Mouse (Mus musculus) midbrain, embryonic 13.5 days (tissue): ENCODE data around the gene Chrd. TPM values are rescaled to one million over a fixed set of nuclear protein-coding genes. Genes with fewer than 3 reads are reported as not detected.

Experiments used
- ATAC-seq: fragments of 200-750 bp; cut with Nextera tagmentation; 2 replicates; pipeline ENCODE4 v1.8.0; 2017; ENCODE audit warnings: mild to moderate bottlenecking, moderate TSS enrichment, moderate library complexity
- H3K27ac ChIP-seq: fragments of 300-500 bp; sonication (generic); 2 replicates; pipeline ENCODE4 v1.5.1; 2015; ENCODE audit warnings: inconsistent platforms, mild to moderate bottlenecking, moderate library complexity
- H3K27me3 ChIP-seq: fragments of 300-500 bp; sonication (generic); 2 replicates; pipeline ENCODE4 v1.6.1; 2015; ENCODE audit warnings: mild to moderate bottlenecking, inconsistent platforms
- H3K36me3 ChIP-seq: fragments of 300-500 bp; sonication (generic); 2 replicates; pipeline ENCODE4 v1.6.1; 2015; ENCODE audit warnings: mild to moderate bottlenecking, inconsistent platforms
- H3K4me1 ChIP-seq: fragments of 300-500 bp; sonication (generic); replicated peaks from 2 replicates; pipeline ENCODE4 v1.6.1; 2015; ENCODE audit warnings: inconsistent platforms
- H3K4me2 ChIP-seq: fragments of 300-500 bp; sonication (generic); replicated peaks from 2 replicates; pipeline ENCODE4 v1.6.1; 2015; ENCODE audit warnings: moderate library complexity, mild to moderate bottlenecking, inconsistent platforms
- H3K4me3 ChIP-seq: fragments of 300-500 bp; sonication (generic); replicated peaks from 2 replicates; pipeline ENCODE4 v1.5.1; 2015; ENCODE audit warnings: mild to moderate bottlenecking, inconsistent platforms
- H3K9ac ChIP-seq: fragments of 300-500 bp; sonication (generic); replicated peaks from 2 replicates; pipeline ENCODE4 v1.6.1; 2015; ENCODE audit warnings: mild to moderate bottlenecking, inconsistent platforms
- H3K9me3 ChIP-seq: fragments of 300-500 bp; sonication (generic); 2 replicates; pipeline ENCODE4 v1.6.1; 2016; ENCODE audit warnings: mild to moderate bottlenecking, inconsistent platforms
- WGBS: fragments of 180-500 bp; shearing (Covaris S2); methylation state at CpG from one replicate; pipeline ENCODE4 v1.1.7; 2015; 5-methylcytosine and 5-hydroxymethylcytosine counted together
- polyA plus RNA-seq: library from polyadenylated mRNA; unstranded; fragments of >200 nt; fragmentation: Nextera tagmentation; extraction: Ambion mirVana; gene quantifications from 2 replicates; pipeline ENCODE4 v1.2.1, GENCODE M21; 2015

Gene Chrd
- 3.8 and 4.3 TPM in 2 replicates for polyA plus RNA-seq

GRCm38 (mm10) chr16:20732925-20733730, at the start of gene Chrd:
Gene Chrd (plus strand): TSS chr16:20733127.
- Histone ChIP-seq H3K4me3 (peak within 1 kb of the TSS; percentile 57), H3K9ac (peak within 1 kb of the TSS; percentile 84), H3K27me3 (peaks cover 29% of the 10 kb centered on the region), H3K36me3 (peaks cover 4% of the 10 kb centered on the region; the same call in 1 of the 2 replicates), H3K9me3 (no peaks in the 10 kb centered on the region), H3K4me1 (peaks cover 22% of the 10 kb centered on the region), H3K4me2 (peak within 1 kb of the TSS; percentile 78), H3K27ac (peak within 1 kb of the TSS; percentile 74)
- peak; percentile 77 for ATAC-seq
- under 1% methylated on average over 61 of the region's 70 CpGs for WGBS

GRCm38 (mm10) chr16:20690774-20691173, 42.2 kb upstream of the Chrd start:
- Histone ChIP-seq H3K27me3 (no peaks in the 10 kb centered on the region), H3K9me3 (no peaks in the 10 kb centered on the region), H3K9ac (no peak overlapping the region), H3K36me3 (peaks cover 66% of the 10 kb centered on the region), H3K27ac (no peak overlapping the region), H3K4me3 (no peak overlapping the region), H3K4me1 (peaks cover 35% of the 10 kb centered on the region), H3K4me2 (no peak overlapping the region)
- WGBS: 93% methylated on average over 3 of the region's 3 CpGs
- ATAC-seq: no peak

- no peak for ATAC-seq
- Histone ChIP-seq H3K4me3 (no peak overlapping the region), H3K36me3 (peaks cover 57% of the 10 kb centered on the region), H3K4me2 (no peak overlapping the region), H3K27me3 (no peaks in the 10 kb centered on the region), H3K9ac (no peak overlapping the region), H3K4me1 (peaks cover 43% of the 10 kb centered on the region), H3K27ac (no peak overlapping the region), H3K9me3 (no peaks in the 10 kb centered on the region)
- 96% methylated on average over 1 of the region's 1 CpGs for WGBS
Observed at GRCm38 (mm10) chr16:20691617-20692016, 41.3 kb upstream of the Chrd start.

- WGBS: 39% methylated on average over 16 of the region's 16 CpGs
- H3K4me2 ChIP-seq: peak overlapping the region; percentile 76
- H3K9ac ChIP-seq: peak overlapping the region; percentile 51; the same call in 1 of the 2 replicates
- no peaks in the 10 kb centered on the region for H3K27me3 ChIP-seq
- peak overlapping the region; percentile 96 for H3K27ac ChIP-seq
- peak overlapping the region; percentile 68 for H3K4me3 ChIP-seq
- no peaks in the 10 kb centered on the region for H3K9me3 ChIP-seq
- H3K36me3 ChIP-seq: peaks cover 49% of the 10 kb centered on the region
- H3K4me1 ChIP-seq: peaks cover 46% of the 10 kb centered on the region
- ATAC-seq: no peak
Observed at GRCm38 (mm10) chr16:20692241-20692965, 40.5 kb upstream of the Chrd start.

- WGBS: under 1% methylated on average over 37 of the region's 37 CpGs
- H3K27ac ChIP-seq: peak within 1 kb of the TSS; percentile 96
- H3K4me1 ChIP-seq: peaks cover 46% of the 10 kb centered on the region
- peak within 1 kb of the TSS; percentile 68 for H3K4me3 ChIP-seq
- peak within 1 kb of the TSS; percentile 80 for H3K9ac ChIP-seq
- peak within 1 kb of the TSS; percentile 76 for H3K4me2 ChIP-seq
- peaks cover 41% of the 10 kb centered on the region for H3K36me3 ChIP-seq
- peak; percentile 94 for ATAC-seq
- H3K9me3 ChIP-seq: no peaks in the 10 kb centered on the region
- H3K27me3 ChIP-seq: no peaks in the 10 kb centered on the region
Observed at GRCm38 (mm10) chr16:20693111-20693701, 39.7 kb upstream of the Chrd start, which contains the start of gene Fam131a. Gene Fam131a (plus strand): TSS chr16:20693241.

- Histone ChIP-seq H3K27ac (0 out of 2 replicates have a peak overlapping the region, but pooled peaks have one; percentile 83), H3K4me1 (peaks cover 49% of the 10 kb centered on the region), H3K4me2 (peak overlapping the region; percentile 71), H3K4me3 (peak overlapping the region; percentile 47; the same call in 1 of the 2 replicates), H3K27me3 (no peaks in the 10 kb centered on the region), H3K36me3 (peaks cover 39% of the 10 kb centered on the region), H3K9me3 (no peaks in the 10 kb centered on the region), H3K9ac (no peak overlapping the region)
- ATAC-seq: no peak
- WGBS: 79% methylated on average over 8 of the region's 8 CpGs
Observed at GRCm38 (mm10) chr16:20694781-20695180, 38.1 kb upstream of the Chrd start.

GRCm38 (mm10) chr16:20695622-20696323, 37.2 kb upstream of the Chrd start:
- WGBS: under 1% methylated on average over 46 of the region's 46 CpGs
- Histone ChIP-seq H3K27me3 (no peaks in the 10 kb centered on the region), H3K4me3 (peak overlapping the region; percentile 47), H3K27ac (peak overlapping the region; percentile 83), H3K9ac (peak overlapping the region; percentile 77), H3K4me1 (peaks cover 54% of the 10 kb centered on the region), H3K36me3 (peaks cover 40% of the 10 kb centered on the region), H3K4me2 (peak overlapping the region; percentile 71), H3K9me3 (no peaks in the 10 kb centered on the region)
- ATAC-seq: peak; percentile 86

- no peak overlapping the region for H3K4me2 ChIP-seq
- no peaks in the 10 kb centered on the region for H3K9me3 ChIP-seq
- no peaks in the 10 kb centered on the region for H3K27me3 ChIP-seq
- H3K9ac ChIP-seq: no peak overlapping the region
- H3K36me3 ChIP-seq: peaks cover 47% of the 10 kb centered on the region
- no peak for ATAC-seq
- H3K4me3 ChIP-seq: no peak overlapping the region
- WGBS: 84% methylated on average over 5 of the region's 5 CpGs
- peaks cover 57% of the 10 kb centered on the region for H3K4me1 ChIP-seq
- no peak overlapping the region for H3K27ac ChIP-seq
Observed at GRCm38 (mm10) chr16:20699266-20699665, 33.7 kb upstream of the Chrd start.

- Histone ChIP-seq H3K36me3 (peaks cover 52% of the 10 kb centered on the region), H3K9me3 (no peaks in the 10 kb centered on the region)
- no peak for ATAC-seq
Observed at GRCm38 (mm10) chr16:20700036-20700435, 32.9 kb upstream of the Chrd start.

GRCm38 (mm10) chr16:20701316-20701715, 31.6 kb upstream of the Chrd start:
- Histone ChIP-seq H3K4me3 (no peak overlapping the region), H3K9me3 (no peaks in the 10 kb centered on the region), H3K4me1 (peaks cover 37% of the 10 kb centered on the region), H3K4me2 (no peak overlapping the region; the same call in 1 of the 2 replicates), H3K27ac (peak overlapping the region; percentile 71), H3K27me3 (no peaks in the 10 kb centered on the region), H3K9ac (peak overlapping the region; percentile 55), H3K36me3 (peaks cover 65% of the 10 kb centered on the region)
- peak; percentile 37 for ATAC-seq
- WGBS: 31% methylated on average over 7 of the region's 7 CpGs

More at GRCm38 (mm10) chr16:20700036-20700435, 32.9 kb upstream of the Chrd start:
- WGBS: 32% methylated on average over 5 of the region's 5 CpGs
- H3K4me1 ChIP-seq: peaks cover 50% of the 10 kb centered on the region
- H3K4me3 ChIP-seq: no peak overlapping the region
- peak overlapping the region; percentile 48 for H3K27ac ChIP-seq
- no peak overlapping the region; the same call in 1 of the 2 replicates for H3K9ac ChIP-seq
- no peak overlapping the region for H3K4me2 ChIP-seq
- no peaks in the 10 kb centered on the region for H3K27me3 ChIP-seq
